Mouse (Mus musculus): ENCODE measurements around the gene Nudt4. TPM values are rescaled to one million over a fixed set of nuclear protein-coding genes. Genes with fewer than 3 reads are reported as not detected.

The Nudt4 gene
- polyA plus RNA-seq (2012; fragmentation: generic; extraction: Trizol), result 36.8 TPM

DNA sequence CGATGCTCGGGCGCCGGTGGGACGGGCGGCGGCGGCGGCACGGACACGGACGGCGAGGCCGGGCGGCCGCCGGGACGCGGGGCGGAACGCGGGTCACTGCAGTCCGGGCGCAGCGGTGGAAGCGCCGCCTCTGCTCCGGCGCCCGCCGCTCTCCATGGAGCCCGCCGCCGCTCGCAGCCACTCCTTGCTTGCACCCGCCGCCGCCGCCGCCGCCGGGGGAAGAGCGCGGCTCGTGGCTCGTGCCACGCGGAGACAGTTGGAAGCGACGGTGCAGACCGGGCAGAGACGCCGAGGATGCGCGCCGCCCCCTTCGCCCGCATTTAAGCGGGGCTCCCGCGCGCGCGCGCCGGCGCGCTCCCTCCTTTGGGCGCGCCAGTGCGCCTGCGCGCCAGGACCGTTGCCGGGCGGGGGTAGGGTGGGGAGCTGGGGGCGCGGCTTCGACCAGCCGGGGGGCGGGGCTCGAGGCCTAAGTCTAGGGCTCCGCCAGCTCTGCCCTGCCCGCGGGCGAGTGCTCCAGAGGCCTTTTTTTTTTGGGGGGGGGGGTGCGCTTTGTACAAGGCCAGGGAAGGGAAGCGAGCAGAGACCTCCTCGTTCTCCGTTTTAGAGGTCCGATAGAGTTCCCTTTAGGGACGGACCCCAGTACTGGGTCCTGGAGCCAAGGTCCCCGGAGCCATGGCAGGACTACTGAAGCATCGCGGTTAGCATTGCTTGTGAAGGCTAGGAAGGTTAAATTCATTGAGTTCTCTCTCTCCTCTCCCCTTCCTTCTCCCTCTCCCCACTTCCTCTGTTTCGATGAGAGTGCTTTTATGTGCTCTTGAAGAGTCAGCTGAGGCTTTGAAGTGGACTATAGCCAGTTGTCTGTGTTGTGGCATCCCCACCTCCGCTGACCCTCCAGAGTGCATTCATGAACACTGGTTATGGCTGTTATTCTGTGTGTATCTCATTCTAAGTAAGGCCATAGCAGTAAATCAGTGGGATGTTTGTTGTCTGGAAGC, at the start of gene Nudt4:
Nudt4 (minus strand) TSS at position 296 of the 995 bp plus-strand sequence.
- TF ChIP-seq CEBPB (IDR thresholded peaks at IDR 0.05; ENCODE audit: insufficient read depth, poor library complexity, severe bottlenecking) (no peak), REST (IDR thresholded peaks at IDR 0.05; ENCODE audit: insufficient read depth, insufficient read length) (peak; percentile 22), TCF3 (IDR thresholded peaks at IDR 0.05; ENCODE audit: insufficient read length, low read depth) (no peak), POLR2A (IDR thresholded peaks at IDR 0.05; ENCODE audit: insufficient read length, low read depth) (peak; percentile 92), POLR2AphosphoS2 (IDR thresholded peaks at IDR 0.05; ENCODE audit: insufficient read length, low read depth) (peak; percentile 89), TCF12 (IDR thresholded peaks at IDR 0.05; ENCODE audit: insufficient read depth, poor library complexity, severe bottlenecking) (no peak), MYOD1 (IDR thresholded peaks at IDR 0.05; ENCODE audit: control insufficient read depth in 1 of 3, insufficient read length in 2 of 3, low read depth in 2 of 3) (peak in 1 of 3 experiments; percentile 13), MAX (IDR thresholded peaks at IDR 0.05; ENCODE audit: low read depth) (no peak), E2F4 (IDR thresholded peaks at IDR 0.05; ENCODE audit: insufficient read depth) (peak; percentile 45)
- Histone ChIP-seq H3K27me3 (ENCODE audit: control insufficient read depth, insufficient read depth, insufficient read length) (no peaks in the 10 kb centered on the region), H3ac (ENCODE audit: control insufficient read depth, insufficient read length) (peak within 1 kb of the TSS; percentile 95), H3K36me3 (ENCODE audit: control insufficient read depth, insufficient read depth) (no peaks in the 10 kb centered on the region), H3K4me2 (ENCODE audit: low read depth) (peak within 1 kb of the TSS; percentile 86), H3K79me2 (ENCODE audit: control insufficient read depth, insufficient read depth) (peaks cover 44% of the 10 kb centered on the region), H3K4me3 (peak within 1 kb of the TSS; percentile 83)

DNA sequence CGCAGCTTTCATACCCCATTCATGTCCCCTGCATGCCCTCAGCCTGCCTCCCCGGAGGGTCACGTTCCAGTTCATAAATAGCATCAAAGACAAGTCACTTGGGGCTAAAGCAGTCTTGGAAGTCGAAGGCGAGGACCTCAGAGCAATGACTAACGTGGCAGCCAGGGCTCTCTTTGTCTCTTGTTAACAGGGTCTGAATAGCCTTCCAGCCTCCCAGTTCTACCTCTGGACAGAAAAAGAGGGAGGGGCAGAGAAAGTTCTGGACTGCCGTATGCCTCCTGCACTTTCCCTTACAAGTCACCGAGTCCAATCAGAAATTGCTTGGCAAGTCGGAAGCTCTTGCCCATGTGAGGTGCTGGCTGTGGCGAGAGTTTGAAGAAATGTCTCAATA, 47.4 kb upstream of the Nudt4 start:
- H3K4me3 ChIP-seq, result no peak overlapping the region
- no peak for TF ChIP-seq POLR2A (IDR thresholded peaks at IDR 0.05; ENCODE audit: insufficient read length, low read depth)
- TF ChIP-seq CEBPB (IDR thresholded peaks at IDR 0.05; ENCODE audit: insufficient read depth, poor library complexity, severe bottlenecking), result no peak

DNA sequence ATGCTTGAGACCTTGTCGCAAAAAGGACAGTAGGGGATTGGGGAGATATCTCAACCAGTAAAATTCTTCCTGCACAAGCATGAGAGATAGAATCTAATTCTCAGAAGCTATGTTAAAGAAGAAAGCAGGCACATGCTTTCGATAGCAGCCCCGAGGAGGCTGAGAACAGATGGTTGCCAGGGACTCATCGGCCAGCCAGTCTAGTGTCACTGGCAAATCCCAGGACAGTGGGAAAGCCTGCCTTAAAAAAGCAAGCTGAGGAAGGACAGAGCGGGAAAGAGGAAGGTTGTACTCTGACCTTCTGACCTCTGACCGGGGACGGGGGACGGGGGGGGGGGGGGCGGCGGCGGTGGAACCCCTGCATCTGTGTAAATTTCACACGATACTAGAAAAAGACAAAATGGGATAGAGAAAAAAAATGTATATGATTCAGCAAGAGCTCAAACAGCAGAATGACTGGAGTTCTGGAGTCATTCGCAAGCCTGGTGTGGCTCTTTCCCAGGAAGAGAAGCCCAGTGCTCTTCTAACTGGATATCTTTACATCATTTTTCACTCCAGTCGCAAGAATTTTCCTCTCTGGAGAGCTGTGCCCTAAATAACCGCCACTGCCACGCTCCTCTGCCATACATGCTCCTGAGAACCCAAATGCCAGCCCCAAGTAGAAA, 46.9 kb upstream of the Nudt4 start:
- Histone ChIP-seq H3K4me3 (no peak overlapping the region), H3K27me3 (ENCODE audit: control insufficient read depth, insufficient read depth, insufficient read length) (no peaks in the 10 kb centered on the region), H3K79me2 (ENCODE audit: control insufficient read depth, insufficient read depth) (no peaks in the 10 kb centered on the region), H3K4me2 (ENCODE audit: low read depth) (no peak overlapping the region), H3K36me3 (ENCODE audit: control insufficient read depth, insufficient read depth) (no peaks in the 10 kb centered on the region), H3ac (ENCODE audit: control insufficient read depth, insufficient read length) (no peak overlapping the region)
- TF ChIP-seq CEBPB (IDR thresholded peaks at IDR 0.05; ENCODE audit: insufficient read depth, poor library complexity, severe bottlenecking) (no peak), E2F4 (IDR thresholded peaks at IDR 0.05; ENCODE audit: insufficient read depth) (no peak), POLR2A (IDR thresholded peaks at IDR 0.05; ENCODE audit: insufficient read length, low read depth) (no peak), MYOG (IDR thresholded peaks at IDR 0.05; ENCODE audit: control insufficient read depth in 1 of 3, insufficient read depth in 1 of 3, insufficient read length in 2 of 3, low read depth in 2 of 3) (no peak), TCF3 (IDR thresholded peaks at IDR 0.05; ENCODE audit: insufficient read length, low read depth) (no peak), USF1 (IDR thresholded peaks at IDR 0.05; ENCODE audit: low read depth) (no peak), MAX (IDR thresholded peaks at IDR 0.05; ENCODE audit: low read depth) (no peak), MYOD1 (IDR thresholded peaks at IDR 0.05; ENCODE audit: control insufficient read depth in 1 of 3, insufficient read length in 2 of 3, low read depth in 2 of 3) (no peak), SRF (IDR thresholded peaks at IDR 0.05; ENCODE audit: control insufficient read depth, insufficient read length, low read depth) (no peak), REST (IDR thresholded peaks at IDR 0.05; ENCODE audit: insufficient read depth, insufficient read length) (no peak), POLR2AphosphoS2 (IDR thresholded peaks at IDR 0.05; ENCODE audit: insufficient read length, low read depth) (no peak), TCF12 (IDR thresholded peaks at IDR 0.05; ENCODE audit: insufficient read depth, poor library complexity, severe bottlenecking) (no peak)

More for the DNA sequence above, 47.4 kb upstream of the Nudt4 start:
- no peaks in the 10 kb centered on the region for H3K27me3 ChIP-seq (ENCODE audit: control insufficient read depth, insufficient read depth, insufficient read length)
- no peaks in the 10 kb centered on the region for H3K36me3 ChIP-seq (ENCODE audit: control insufficient read depth, insufficient read depth)
- no peak overlapping the region for H3ac ChIP-seq (ENCODE audit: control insufficient read depth, insufficient read length)
- H3K4me2 ChIP-seq (ENCODE audit: low read depth), result no peak overlapping the region
- H3K79me2 ChIP-seq (ENCODE audit: control insufficient read depth, insufficient read depth), result no peaks in the 10 kb centered on the region

DNA sequence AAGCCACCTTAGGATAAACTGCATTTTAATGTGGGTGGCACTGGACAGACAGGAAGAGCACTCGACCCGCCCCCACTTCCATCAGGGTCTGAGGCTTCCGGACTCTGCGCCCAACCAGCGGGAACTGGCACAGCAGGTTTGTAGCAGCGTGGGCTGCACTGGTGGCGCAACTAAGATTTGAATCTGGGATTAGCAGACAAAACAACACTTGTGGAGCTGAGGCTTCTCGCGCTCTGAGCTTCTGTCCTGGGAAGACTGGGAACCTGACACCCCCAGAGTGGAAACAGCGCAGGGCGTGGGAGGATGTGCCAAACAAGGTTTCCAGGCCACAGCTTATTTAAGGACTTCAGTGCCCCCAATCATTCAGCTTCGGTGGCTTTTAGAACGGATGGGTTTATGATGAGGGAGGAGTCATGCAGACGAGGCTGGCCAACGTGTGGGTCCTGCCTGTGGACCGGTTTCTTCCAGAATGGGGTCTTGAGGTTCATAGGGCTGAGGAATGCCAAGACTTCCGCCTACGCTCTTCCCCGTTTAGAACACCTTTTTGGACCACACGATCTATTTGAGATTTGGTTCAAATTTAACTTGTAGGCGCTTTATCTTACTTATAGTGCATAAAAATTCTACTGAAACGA, 41.1 kb upstream of the Nudt4 start:
- H3K4me3 ChIP-seq, result no peak overlapping the region
- peak overlapping the region; percentile 44 for H3K4me2 ChIP-seq (ENCODE audit: low read depth)
- TF ChIP-seq MYOG (IDR thresholded peaks at IDR 0.05; ENCODE audit: control insufficient read depth in 1 of 3, insufficient read depth in 1 of 3, insufficient read length in 2 of 3, low read depth in 2 of 3) (no peak), TCF3 (IDR thresholded peaks at IDR 0.05; ENCODE audit: insufficient read length, low read depth) (no peak), MYOD1 (IDR thresholded peaks at IDR 0.05; ENCODE audit: control insufficient read depth in 1 of 3, insufficient read length in 2 of 3, low read depth in 2 of 3) (peak in 1 of 3 experiments; percentile 17), REST (IDR thresholded peaks at IDR 0.05; ENCODE audit: insufficient read depth, insufficient read length) (no peak)
- no peaks in the 10 kb centered on the region for H3K27me3 ChIP-seq (ENCODE audit: control insufficient read depth, insufficient read depth, insufficient read length)
- H3K79me2 ChIP-seq (ENCODE audit: control insufficient read depth, insufficient read depth), result no peaks in the 10 kb centered on the region
- no peaks in the 10 kb centered on the region for H3K36me3 ChIP-seq (ENCODE audit: control insufficient read depth, insufficient read depth)
- no peak overlapping the region for H3ac ChIP-seq (ENCODE audit: control insufficient read depth, insufficient read length)

Measured in myocyte (in vitro differentiated cells).